Mouse (Mus musculus): ENCODE results near the gene Mad1l1.

- TF ChIP-seq CTCF (IDR thresholded peaks at IDR 0.05; ENCODE audit: borderline replicate concordance, extremely low read depth, insufficient read depth, insufficient read length) = no peak
- no peak for TF ChIP-seq POLR2A (IDR thresholded peaks at IDR 0.05; ENCODE audit: borderline replicate concordance, extremely low read depth, insufficient read depth, insufficient read length, poor library complexity, severe bottlenecking)
These were observed 138.0 kb downstream of the Mad1l1 start for GRCm38 (mm10) chr5:140183387-140183786.
